ENCODE assay signal across 8 mouse cellular contexts in genomic region chr3:133090247-133091120, GRCm38 (mm10). TPM values are rescaled to one million over a fixed set of nuclear protein-coding genes. Genes with fewer than 3 reads are reported as not detected.
A peak's percentile ranks its signal among the peaks of the same experiment; 100 is the strongest.
DNase-seq lines count a peak whose midpoint lies in the region; ATAC-seq and TF ChIP-seq lines count a peak whose summit lies in the region.

No protein-coding gene starts in this region.

- H3K4me1 ChIP-seq in brown adipose tissue, adult 24 weeks (ENCODE audit: control insufficient read depth, insufficient read depth, insufficient read length, low read length) = peaks cover 2% of the 10 kb centered on the region; the same call in 1 of the 2 replicates
- peaks cover 34% of the 10 kb centered on the region for H3K4me1 ChIP-seq in neural tube, embryonic 13.5 days (replicated peaks)

- no peak for ATAC-seq in neural tube, embryonic 13.5 days (ENCODE audit: low read depth)
- ATAC-seq in granulocyte monocyte progenitor cell, adult 5-6 weeks (replicated peaks; ENCODE audit: poor library complexity, severe bottlenecking) = no peak

- peak overlapping the region; percentile 96 for H3K27ac ChIP-seq in layer of hippocampus, adult 2 months
- H3K27ac ChIP-seq in brown adipose tissue, adult 24 weeks (replicated peaks; ENCODE audit: low read depth, low read length) = no peak overlapping the region
- peak overlapping the region; percentile 97 for H3K27ac ChIP-seq in neural tube, embryonic 13.5 days (replicated peaks)

- H3K36me3 ChIP-seq in neural tube, embryonic 13.5 days = no peaks in the 10 kb centered on the region

- H3K27me3 ChIP-seq in neural tube, embryonic 13.5 days = no peaks in the 10 kb centered on the region

- 7% methylated on average over 11 of the region's 11 CpGs for WGBS in neural tube, embryonic 13.5 days

- H3K9me3 ChIP-seq in neural tube, embryonic 13.5 days = no peaks in the 10 kb centered on the region

- peak overlapping the region; percentile 75 for H3K4me3 ChIP-seq in layer of hippocampus, adult 2 months
- H3K4me3 ChIP-seq in brown adipose tissue, adult 24 weeks (ENCODE audit: insufficient read depth, low read depth, low read length) = peak overlapping the region; percentile 88
- peak overlapping the region; percentile 79 for H3K4me3 ChIP-seq in neural tube, embryonic 13.5 days

- no peak for TF ChIP-seq CTCF in layer of hippocampus, adult 2 months (conservative IDR thresholded peaks at IDR 0.05)

- no peak for DNase-seq in layer of hippocampus, adult 2 months (ENCODE audit: low spot score in 2 of 2)
- no peak for DNase-seq in layer of hippocampus, postnatal 14 days (ENCODE audit: low spot score in 2 of 2)
- peak; percentile 20 for DNase-seq in induced T-regulatory cell, adult 2 months (ENCODE audit: low read depth)
- no peak for DNase-seq in yolk sac, embryonic 10.5 days (ENCODE audit: low spot score)
- no peak for DNase-seq in gastrocnemius, postnatal 25 days

- H3K9ac ChIP-seq in neural tube, embryonic 13.5 days = peak overlapping the region; percentile 95

- peak overlapping the region; percentile 66 for H3K4me2 ChIP-seq in neural tube, embryonic 13.5 days

RNA-seq across cellular contexts. Expression of gene Ints12, which starts 1.2 kb away (rescaled TPM):
- 10 to 100 TPM; 10.0 to 10.8 TPM for total RNA-seq in layer of hippocampus, adult 2 months (2021)
- 10 to 100 TPM; 10.6 to 12.3 TPM for total RNA-seq in layer of hippocampus, postnatal 14 days (2021)
- polyA plus RNA-seq in brown adipose tissue, adult 24 weeks (2012; ENCODE audit: insufficient read depth, insufficient read length, missing spikeins) = 5.9 and 6.3 TPM in 2 replicates
- polyA plus RNA-seq in neural tube, embryonic 13.5 days (2015; fragmentation: Nextera tagmentation; extraction: Ambion mirVana) = 18.0 and 21.9 TPM in 2 replicates
- 1 to 10 TPM; 7.3 to 7.6 TPM for total RNA-seq in gastrocnemius, postnatal 25 days (2021)
- 20.7 and 32.7 TPM in 2 replicates for total RNA-seq in granulocyte monocyte progenitor cell, adult 5-6 weeks (2014; fragmentation: Nextera tagmentation)
- total RNA-seq in granulocyte monocyte progenitor cell, adult 5-6 weeks (2017) = 15.8 and 16.3 TPM in 2 replicates

RNA-seq across cellular contexts. Expression of gene Gstcd, which starts 1.3 kb away (rescaled TPM):
- total RNA-seq in layer of hippocampus, adult 2 months (2021) = 10 to 100 TPM in 1 of 2 experiments, 1 to 10 TPM in 1; 7.3 to 10.1 TPM
- total RNA-seq in layer of hippocampus, postnatal 14 days (2021) = 1 to 10 TPM; 7.6 to 8.2 TPM
- polyA plus RNA-seq in brown adipose tissue, adult 24 weeks (2012; ENCODE audit: insufficient read depth, insufficient read length, missing spikeins) = 2.7 and 2.8 TPM in 2 replicates
- polyA plus RNA-seq in neural tube, embryonic 13.5 days (2015; fragmentation: Nextera tagmentation; extraction: Ambion mirVana) = 4.1 and 5.7 TPM in 2 replicates
- total RNA-seq in gastrocnemius, postnatal 25 days (2021) = 1 to 10 TPM; 2.0 to 2.4 TPM
- total RNA-seq in granulocyte monocyte progenitor cell, adult 5-6 weeks (2014; fragmentation: Nextera tagmentation) = 21.6 and 33.1 TPM in 2 replicates
- 17.5 and 18.7 TPM in 2 replicates for total RNA-seq in granulocyte monocyte progenitor cell, adult 5-6 weeks (2017)
